Mouse (Mus musculus) hindbrain, embryonic 16.5 days (tissue): ENCODE results near the gene Adam10. TPM values are rescaled to one million over a fixed set of nuclear protein-coding genes. Genes with fewer than 3 reads are reported as not detected.

Source experiments
- ATAC-seq: fragments of 200-750 bp; cut with Nextera tagmentation; 2 replicates; pipeline ENCODE4 v1.8.0; 2017; ENCODE audit warnings: moderate TSS enrichment, moderate library complexity
- H3K27ac ChIP-seq: fragments of 300-500 bp; sonication (generic); 2 replicates; pipeline ENCODE4 v1.5.1; 2014; ENCODE audit warnings: low read depth, mild to moderate bottlenecking, control low read depth, low read length, moderate library complexity
- H3K27me3 ChIP-seq: fragments of 300-500 bp; sonication (generic); replicated peaks from 2 replicates; pipeline ENCODE4 v1.6.1; 2014; ENCODE audit warnings: low read length; ENCODE audit not compliant: control insufficient read depth, insufficient read depth
- H3K36me3 ChIP-seq: fragments of 300-500 bp; sonication (generic); 2 replicates; pipeline ENCODE4 v1.6.1; 2014; ENCODE audit warnings: mild to moderate bottlenecking, low read length, moderate library complexity, mixed read lengths; ENCODE audit not compliant: control insufficient read depth, insufficient read depth
- H3K4me1 ChIP-seq: fragments of 300-500 bp; sonication (generic); 2 replicates; pipeline ENCODE4 v1.6.1; 2014; ENCODE audit warnings: low read depth, low read length; ENCODE audit not compliant: control insufficient read depth, insufficient read depth
- H3K4me2 ChIP-seq: fragments of 300-500 bp; sonication (generic); 2 replicates; pipeline ENCODE4 v1.6.1; 2014; ENCODE audit warnings: mild to moderate bottlenecking, low read length, control low read depth, moderate library complexity
- H3K4me3 ChIP-seq: fragments of 300-500 bp; sonication (generic); 2 replicates; pipeline ENCODE4 v1.5.1; 2014; ENCODE audit warnings: mild to moderate bottlenecking, low read length, control low read depth, moderate library complexity
- H3K9ac ChIP-seq: fragments of 300-500 bp; sonication (generic); 2 replicates; pipeline ENCODE4 v1.6.1; 2014; ENCODE audit warnings: low read depth, mild to moderate bottlenecking, control low read depth, low read length, moderate library complexity
- H3K9me3 ChIP-seq: fragments of 300-500 bp; sonication (generic); 2 replicates; pipeline ENCODE4 v1.6.1; 2014; ENCODE audit warnings: mild to moderate bottlenecking, low read length, moderate library complexity; ENCODE audit not compliant: control insufficient read depth
- WGBS: fragments of 180-500 bp; shearing (Covaris S2); extraction: QIAGEN DNeasy Blood & Tissue Kit; methylation state at CpG from one replicate; pipeline ENCODE4 v1.1.7; 2014; 5-methylcytosine and 5-hydroxymethylcytosine counted together
- microRNA-seq: library from miRNA; unstranded; fragments of <30 nt; microRNA quantifications from one replicate; pipeline ENCODE4, GENCODE M21; 2017
- polyA plus RNA-seq: library from polyadenylated mRNA; unstranded; fragments of >200 nt; fragmentation: Nextera tagmentation; extraction: Ambion mirVana; gene quantifications from 2 replicates; pipeline ENCODE4 v1.2.1, GENCODE M21; 2015

Gene Adam10
- polyA plus RNA-seq, 1 experiment from 2014 or later, result 46.7 TPM

DNA sequence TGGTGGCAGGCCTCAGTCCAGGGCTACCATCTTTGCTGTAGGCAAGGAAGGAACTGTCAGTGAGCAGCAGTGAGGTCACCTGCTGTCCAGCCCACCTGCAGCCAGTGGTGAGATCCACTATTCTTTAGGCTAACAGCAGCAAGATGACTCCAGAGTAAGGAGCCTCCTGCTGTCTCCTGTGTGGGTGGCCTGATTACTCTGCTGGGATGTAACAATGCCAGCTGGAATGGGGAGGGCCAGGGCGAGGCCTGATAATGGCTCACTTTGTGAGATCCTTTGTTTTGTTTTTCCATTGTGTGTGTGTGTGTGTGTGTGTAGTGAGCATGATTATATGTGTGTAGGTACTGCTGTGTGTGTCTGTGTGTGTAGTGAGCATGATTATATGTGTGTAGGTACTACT lies 138.6 kb downstream of the Adam10 start:
- H3K36me3 ChIP-seq, result no peaks in the 10 kb centered on the region
- no peak overlapping the region; the same call in 1 of the 2 replicates for H3K9ac ChIP-seq
- H3K4me2 ChIP-seq, result no peak overlapping the region
- WGBS, result 26% methylated on average over 1 of the region's 1 CpGs
- H3K9me3 ChIP-seq, result no peaks in the 10 kb centered on the region
- no peak overlapping the region for H3K4me3 ChIP-seq
- no peak for ATAC-seq
- peaks cover 6% of the 10 kb centered on the region; the same call in 1 of the 2 replicates for H3K4me1 ChIP-seq
- H3K27me3 ChIP-seq, result no peaks in the 10 kb centered on the region
- no peak overlapping the region for H3K27ac ChIP-seq

DNA sequence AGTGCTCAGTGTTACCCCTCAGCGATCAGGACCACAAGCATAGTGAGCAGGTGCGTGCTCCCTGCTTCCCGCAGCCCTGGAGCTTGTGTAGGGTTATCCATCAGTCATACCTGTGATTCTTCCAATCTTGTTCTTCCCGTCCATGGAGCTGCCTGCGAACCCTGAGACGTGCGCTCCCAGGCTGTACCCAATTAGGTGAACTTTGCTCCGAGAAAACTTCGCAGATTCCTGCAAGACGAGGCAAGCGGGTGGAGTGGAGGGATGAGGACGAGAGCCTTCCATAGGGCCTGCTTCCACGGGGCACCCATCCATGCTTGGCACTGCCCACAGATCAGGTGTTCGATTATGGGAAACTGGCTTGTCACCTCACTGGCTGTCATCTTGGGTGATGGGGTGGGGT lies 139.9 kb downstream of the Adam10 start:
- 84% methylated on average over 14 of the region's 14 CpGs for WGBS
- Histone ChIP-seq H3K27me3 (no peaks in the 10 kb centered on the region), H3K36me3 (no peaks in the 10 kb centered on the region), H3K4me2 (no peak overlapping the region), H3K4me1 (peaks cover 6% of the 10 kb centered on the region; the same call in 1 of the 2 replicates), H3K4me3 (no peak overlapping the region), H3K27ac (no peak overlapping the region), H3K9me3 (no peaks in the 10 kb centered on the region), H3K9ac (no peak overlapping the region)
- no peak for ATAC-seq

DNA sequence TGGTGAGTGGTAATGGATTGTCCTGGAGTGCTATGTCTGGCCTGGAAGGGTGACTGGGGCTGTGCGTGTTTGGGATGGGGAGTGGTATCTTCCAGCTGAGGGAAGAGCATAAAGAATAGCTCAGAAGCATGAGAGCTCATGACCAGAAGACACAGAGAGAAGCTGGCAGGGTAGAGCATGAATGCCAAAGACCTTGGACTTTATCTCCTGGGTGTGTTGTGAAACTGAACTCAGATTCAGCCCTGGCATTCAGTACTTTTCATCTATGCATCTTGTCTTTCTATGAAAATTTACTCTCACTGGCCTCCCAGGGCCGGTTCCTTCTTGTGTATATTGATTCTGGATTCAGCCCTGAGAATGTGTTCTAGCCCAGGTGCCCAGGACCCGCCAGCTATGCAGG lies 145.3 kb downstream of the Adam10 start:
- WGBS, result 83% methylated on average over 3 of the region's 3 CpGs
- no peak for ATAC-seq
- H3K27me3 ChIP-seq, result no peaks in the 10 kb centered on the region
- no peaks in the 10 kb centered on the region for H3K36me3 ChIP-seq
- H3K27ac ChIP-seq, result no peak overlapping the region
- no peaks in the 10 kb centered on the region for H3K9me3 ChIP-seq
- no peak overlapping the region for H3K9ac ChIP-seq
- H3K4me1 ChIP-seq, result no peaks in the 10 kb centered on the region
- no peak overlapping the region for H3K4me2 ChIP-seq
- H3K4me3 ChIP-seq, result no peak overlapping the region

DNA sequence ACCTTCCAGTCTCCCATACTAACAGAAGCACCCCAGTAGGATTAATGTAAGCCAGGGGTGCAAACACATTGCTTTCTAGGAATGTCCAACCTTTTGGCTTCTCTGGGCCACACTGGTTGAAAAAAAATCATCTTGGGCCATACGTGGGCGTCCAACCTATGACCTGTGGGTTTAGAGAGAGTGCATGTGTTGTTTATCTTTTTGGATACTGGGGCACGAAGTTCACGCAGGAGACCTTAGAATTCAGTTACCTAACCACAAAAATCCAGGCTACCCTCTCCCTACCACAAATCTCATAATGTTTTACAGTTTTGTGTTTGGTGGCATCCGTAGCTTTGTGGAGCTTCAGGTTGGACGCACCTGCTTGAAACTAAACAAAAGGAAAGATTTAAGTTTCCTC lies 149.1 kb downstream of the Adam10 start:
- Histone ChIP-seq H3K4me1 (no peaks in the 10 kb centered on the region), H3K36me3 (no peaks in the 10 kb centered on the region), H3K27ac (no peak overlapping the region), H3K9me3 (no peaks in the 10 kb centered on the region), H3K4me3 (no peak overlapping the region), H3K9ac (no peak overlapping the region), H3K27me3 (no peaks in the 10 kb centered on the region), H3K4me2 (no peak overlapping the region)
- 94% methylated on average over 6 of the region's 6 CpGs for WGBS
- no peak for ATAC-seq

Small RNAs within 50 kb of the gene (microRNA-seq; reads per million reads assigned to microRNA genes)
- gene Gm25149, result not detected

Other genes with a start within 250 kb of the Adam10 start
- gene Rnf111, start 175.3 kb upstream of the Adam10 start, polyA plus RNA-seq, result 23.2 and 28.2 TPM in 2 replicates
- gene Sltm, start 136.2 kb upstream of the Adam10 start, polyA plus RNA-seq, result 49.0 and 55.6 TPM in 2 replicates
- 0.14 and 0.21 TPM in 2 replicates for gene Gm10642, start 22.7 kb upstream of the Adam10 start, polyA plus RNA-seq
- 20.1 and 22.2 TPM in 2 replicates for gene Mindy2, start 21.8 kb upstream of the Adam10 start, polyA plus RNA-seq